Mouse (Mus musculus): ENCODE measurements around the gene Plg. TPM values are rescaled to one million over a fixed set of nuclear protein-coding genes. Genes with fewer than 3 reads are reported as not detected.
A peak's percentile ranks its signal among the peaks of the same experiment; 100 is the strongest.

The Plg gene
- polyA plus RNA-seq, 1 experiment, result 4.0 TPM

GRCm38 (mm10) chr17:12359876-12360275 lies 18.5 kb upstream of the Plg start:
- Histone ChIP-seq H3K4me3 (replicated peaks; ENCODE audit: control insufficient read depth, low read depth, low read length) (no peak overlapping the region), H3K4me1 (ENCODE audit: control insufficient read depth, insufficient read depth, low read length) (peaks cover 2% of the 10 kb centered on the region; the same call in 1 of the 2 replicates), H3K27ac (ENCODE audit: control insufficient read depth, insufficient read depth, low read depth, low read length, poor library complexity) (no peak overlapping the region)
- WGBS, result 75% methylated on average over 15 of the region's 15 CpGs
- no peak for TF ChIP-seq CTCF (IDR thresholded peaks at IDR 0.05; ENCODE audit: control insufficient read depth, insufficient read depth, low read length)
- TF ChIP-seq POLR2A (IDR thresholded peaks at IDR 0.05; ENCODE audit: borderline replicate concordance, control insufficient read depth, low read depth, low read length), result no peak

GRCm38 (mm10) chr17:12363601-12364425 lies 14.6 kb upstream of the Plg start:
- WGBS, result 28% methylated on average over 11 of the region's 11 CpGs
- H3K4me1 ChIP-seq (ENCODE audit: control insufficient read depth, insufficient read depth, low read length), result peaks cover 2% of the 10 kb centered on the region; the same call in 1 of the 2 replicates
- TF ChIP-seq CTCF (IDR thresholded peaks at IDR 0.05; ENCODE audit: control insufficient read depth, insufficient read depth, low read length) (no peak), POLR2A (IDR thresholded peaks at IDR 0.05; ENCODE audit: borderline replicate concordance, control insufficient read depth, low read depth, low read length) (no peak)
- H3K27ac ChIP-seq (ENCODE audit: control insufficient read depth, insufficient read depth, low read depth, low read length, poor library complexity), result no peak overlapping the region
- H3K4me3 ChIP-seq (replicated peaks; ENCODE audit: control insufficient read depth, low read depth, low read length), result peak overlapping the region; percentile 36

DNA sequence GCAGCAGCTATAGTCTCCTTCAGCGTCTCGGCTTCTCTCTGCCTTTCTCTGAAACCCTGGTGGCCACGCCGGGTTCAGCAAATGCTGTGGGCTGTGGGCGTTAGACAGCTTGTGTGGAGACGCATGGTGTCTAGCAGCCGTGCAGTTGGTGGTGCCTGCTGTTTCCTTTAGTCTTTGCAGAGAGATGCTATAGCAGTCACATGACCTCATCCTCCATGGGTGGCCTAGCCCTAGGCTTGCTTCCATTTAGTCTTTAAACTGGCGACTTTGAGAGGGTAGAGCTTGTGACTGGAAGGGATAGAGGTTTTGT lies 14.0 kb upstream of the Plg start:
- Histone ChIP-seq H3K4me1 (ENCODE audit: control insufficient read depth, insufficient read depth, low read length) (peaks cover 2% of the 10 kb centered on the region; the same call in 1 of the 2 replicates), H3K27ac (ENCODE audit: control insufficient read depth, insufficient read depth, low read depth, low read length, poor library complexity) (no peak overlapping the region; the same call in 1 of the 2 replicates), H3K4me3 (replicated peaks; ENCODE audit: control insufficient read depth, low read depth, low read length) (peak overlapping the region; percentile 36)
- 39% methylated on average over 8 of the region's 8 CpGs for WGBS
- TF ChIP-seq CTCF (IDR thresholded peaks at IDR 0.05; ENCODE audit: control insufficient read depth, insufficient read depth, low read length) (no peak), POLR2A (IDR thresholded peaks at IDR 0.05; ENCODE audit: borderline replicate concordance, control insufficient read depth, low read depth, low read length) (no peak)

DNA sequence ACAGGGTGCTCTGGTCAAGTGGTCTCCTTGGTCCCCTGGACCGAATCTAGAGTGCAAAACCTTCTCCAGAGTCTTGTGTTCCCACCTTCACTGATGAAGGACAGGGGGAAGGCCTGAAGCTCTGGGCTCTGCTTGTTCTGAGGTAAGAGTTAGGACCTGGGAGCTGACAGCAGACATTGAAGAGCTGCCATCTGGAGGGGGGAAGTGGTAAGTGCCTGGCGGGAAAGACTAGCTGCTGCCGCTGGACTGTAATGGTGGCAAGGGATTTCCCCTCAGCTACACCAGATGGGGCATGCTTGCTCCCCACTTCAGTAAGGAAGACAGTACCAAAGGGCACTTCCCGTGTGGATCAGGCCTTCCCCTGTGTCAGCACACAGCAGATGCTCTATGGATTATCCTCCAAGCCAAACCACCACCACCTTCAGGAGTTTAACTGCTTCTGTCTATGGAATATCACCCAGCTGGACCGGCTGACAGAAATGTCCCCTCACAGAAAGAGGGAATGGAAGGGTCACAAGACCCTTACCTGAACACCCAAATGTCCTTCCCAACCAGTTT lies 11.0 kb upstream of the Plg start:
- Histone ChIP-seq H3K4me3 (replicated peaks; ENCODE audit: control insufficient read depth, low read depth, low read length) (no peak overlapping the region), H3K4me1 (ENCODE audit: control insufficient read depth, insufficient read depth, low read length) (peaks cover 4% of the 10 kb centered on the region), H3K27ac (ENCODE audit: control insufficient read depth, insufficient read depth, low read depth, low read length, poor library complexity) (no peak overlapping the region)
- 29% methylated on average over 5 of the region's 5 CpGs for WGBS
- TF ChIP-seq POLR2A (IDR thresholded peaks at IDR 0.05; ENCODE audit: borderline replicate concordance, control insufficient read depth, low read depth, low read length) (no peak), CTCF (IDR thresholded peaks at IDR 0.05; ENCODE audit: control insufficient read depth, insufficient read depth, low read length) (peak; percentile 61; the same call in 1 of the 2 replicates)

- WGBS, result 72% methylated on average over 5 of the region's 5 CpGs
- Histone ChIP-seq H3K27ac (ENCODE audit: control insufficient read depth, insufficient read depth, low read depth, low read length, poor library complexity) (no peak overlapping the region), H3K4me1 (ENCODE audit: control insufficient read depth, insufficient read depth, low read length) (peaks cover 3% of the 10 kb centered on the region), H3K4me3 (replicated peaks; ENCODE audit: control insufficient read depth, low read depth, low read length) (no peak overlapping the region)
- TF ChIP-seq CTCF (IDR thresholded peaks at IDR 0.05; ENCODE audit: control insufficient read depth, insufficient read depth, low read length) (no peak), POLR2A (IDR thresholded peaks at IDR 0.05; ENCODE audit: borderline replicate concordance, control insufficient read depth, low read depth, low read length) (no peak)
Observed at GRCm38 (mm10) chr17:12369393-12369792, 9.0 kb upstream of the Plg start.

GRCm38 (mm10) chr17:12370289-12370688 lies 8.1 kb upstream of the Plg start:
- WGBS, result 71% methylated on average over 4 of the region's 4 CpGs
- Histone ChIP-seq H3K27ac (ENCODE audit: control insufficient read depth, insufficient read depth, low read depth, low read length, poor library complexity) (no peak overlapping the region), H3K4me3 (replicated peaks; ENCODE audit: control insufficient read depth, low read depth, low read length) (no peak overlapping the region), H3K4me1 (ENCODE audit: control insufficient read depth, insufficient read depth, low read length) (peaks cover 3% of the 10 kb centered on the region)
- TF ChIP-seq POLR2A (IDR thresholded peaks at IDR 0.05; ENCODE audit: borderline replicate concordance, control insufficient read depth, low read depth, low read length) (no peak), CTCF (IDR thresholded peaks at IDR 0.05; ENCODE audit: control insufficient read depth, insufficient read depth, low read length) (no peak)

DNA sequence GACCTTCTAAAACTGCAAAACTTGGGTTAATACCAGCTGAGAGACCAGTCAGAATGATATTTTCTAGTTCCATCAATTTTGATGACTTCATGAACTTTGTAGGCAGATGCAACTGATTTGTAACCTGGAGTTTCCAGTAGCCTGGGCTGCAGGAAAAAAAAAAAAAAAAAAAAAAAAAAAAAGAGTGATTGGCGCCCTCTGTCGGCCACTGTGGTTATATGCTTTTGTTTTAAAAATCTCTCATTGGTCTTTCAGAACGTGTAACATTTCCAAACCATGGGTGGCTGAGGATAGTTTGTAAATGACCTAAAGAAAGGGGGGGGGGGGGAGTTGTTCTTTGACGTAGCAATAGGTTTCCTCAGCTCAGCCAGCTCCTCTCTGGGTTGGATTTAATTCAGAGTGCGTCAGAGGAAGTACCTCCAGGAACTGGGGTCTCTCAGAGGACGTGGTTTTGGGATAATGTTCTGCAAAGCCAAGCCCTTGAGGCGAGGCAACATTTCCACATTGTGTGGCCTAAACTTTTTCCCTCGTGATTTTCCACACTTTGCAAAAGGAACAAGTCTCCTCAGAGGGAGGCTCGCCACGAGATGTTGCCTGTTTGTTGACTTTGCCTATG lies 7.0 kb upstream of the Plg start:
- TF ChIP-seq POLR2A (IDR thresholded peaks at IDR 0.05; ENCODE audit: borderline replicate concordance, control insufficient read depth, low read depth, low read length), result no peak
- TF ChIP-seq CTCF (IDR thresholded peaks at IDR 0.05; ENCODE audit: control insufficient read depth, insufficient read depth, low read length), result no peak
- peak overlapping the region; percentile 7 for H3K4me3 ChIP-seq (replicated peaks; ENCODE audit: control insufficient read depth, low read depth, low read length)
- 5% methylated on average over 10 of the region's 10 CpGs for WGBS
- H3K4me1 ChIP-seq (ENCODE audit: control insufficient read depth, insufficient read depth, low read length), result peaks cover 3% of the 10 kb centered on the region
- H3K27ac ChIP-seq (ENCODE audit: control insufficient read depth, insufficient read depth, low read depth, low read length, poor library complexity), result no peak overlapping the region

GRCm38 (mm10) chr17:12372021-12372420 lies 6.4 kb upstream of the Plg start:
- peaks cover 3% of the 10 kb centered on the region for H3K4me1 ChIP-seq (ENCODE audit: control insufficient read depth, insufficient read depth, low read length)
- TF ChIP-seq POLR2A (IDR thresholded peaks at IDR 0.05; ENCODE audit: borderline replicate concordance, control insufficient read depth, low read depth, low read length) (no peak), CTCF (IDR thresholded peaks at IDR 0.05; ENCODE audit: control insufficient read depth, insufficient read depth, low read length) (peak; percentile 94)
- H3K4me3 ChIP-seq (replicated peaks; ENCODE audit: control insufficient read depth, low read depth, low read length), result no peak overlapping the region
- H3K27ac ChIP-seq (ENCODE audit: control insufficient read depth, insufficient read depth, low read depth, low read length, poor library complexity), result no peak overlapping the region
- WGBS, result 0% methylated on average over 4 of the region's 4 CpGs

Data from bone marrow, adult 2 months (tissue).